Mouse (Mus musculus) C2C12 (cell line): Measurements from ENCODE around the gene Erich6.

Source experiments
- CEBPB ChIP-seq: IDR thresholded peaks from one replicate; pipeline ENCODE4 v1.6.1; 2011; ENCODE audit warnings: low read depth, mild to moderate bottlenecking, control low read depth, moderate library complexity
- CTCF ChIP-seq: IDR thresholded peaks from one replicate; pipeline ENCODE4 v1.5.1; 2011; ENCODE audit not compliant: control insufficient read depth, insufficient read depth, insufficient read length
- MYOG ChIP-seq: IDR thresholded peaks from one replicate; pipeline ENCODE4 v1.6.1; 2011; ENCODE audit not compliant: control insufficient read depth, insufficient read length; ENCODE audit errors: extremely low read depth
- USF1 ChIP-seq: IDR thresholded peaks from one replicate; pipeline ENCODE4 v1.6.1; 2011; ENCODE audit warnings: low read depth, mild to moderate bottlenecking, control low read depth, moderate library complexity

- no peak for TF ChIP-seq CTCF
- TF ChIP-seq USF1: no peak
- no peak for TF ChIP-seq CEBPB
- no peak for TF ChIP-seq MYOG
Measured at GRCm38 (mm10) chr3:58678384-58678783, 41.4 kb upstream of the Erich6 start.
